In the genomic region with DNA sequence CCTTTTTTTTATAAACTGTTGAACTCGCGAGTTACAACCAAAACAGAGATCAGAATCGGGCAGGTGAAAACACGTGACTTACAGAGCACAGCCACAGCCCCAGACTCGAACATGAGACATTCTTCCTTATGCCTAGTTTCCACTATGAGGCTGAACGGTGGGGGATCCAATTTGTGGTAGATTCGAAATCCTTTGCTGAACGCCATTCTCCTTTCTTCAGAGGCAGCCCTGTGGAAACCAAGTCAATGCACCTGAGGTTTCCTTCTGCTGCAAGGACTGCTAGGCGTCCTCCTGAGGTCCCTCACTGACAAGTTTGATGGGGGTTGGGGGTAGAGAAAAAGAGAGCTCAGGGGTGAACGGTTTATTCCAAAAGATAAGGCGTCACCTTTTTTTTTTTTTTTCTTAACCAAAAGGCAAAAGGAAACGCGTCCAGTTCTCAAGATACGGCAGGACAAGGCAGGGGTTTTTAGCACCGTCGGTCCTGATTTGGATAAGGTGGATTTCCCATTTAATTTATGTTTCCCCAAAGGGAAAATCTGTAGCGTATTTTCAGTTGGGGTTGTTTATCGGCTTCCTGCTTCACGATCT, we compare ENCODE assay signal across 8 mouse cellular contexts. TPM values are rescaled to one million over a fixed set of nuclear protein-coding genes. Genes with fewer than 3 reads are reported as not detected.
DNase-seq lines count a peak whose midpoint lies in the region; ATAC-seq and TF ChIP-seq lines count a peak whose summit lies in the region.

No protein-coding gene starts in this region.

- peak; percentile 59 for DNase-seq in lung, postnatal 0 days (ENCODE audit: low spot score)
- no peak for DNase-seq in lung, postnatal 36 days
- DNase-seq in adipocyte (ENCODE audit: low spot score) = peak; percentile 28
- peak; percentile 60 for DNase-seq in midbrain, postnatal 0 days (ENCODE audit: low spot score)
- no peak for DNase-seq in ovary, postnatal 10 days (ENCODE audit: low spot score)
- no peak for DNase-seq in gastrocnemius, adult 8-10 months (ENCODE audit: low spot score in 2 of 2)

- peak overlapping the region; percentile 91 for H3K27ac ChIP-seq in lung, postnatal 0 days (ENCODE audit: low read length)
- 0 out of 2 replicates have a peak overlapping the region, but pooled peaks have one; percentile 93 for H3K27ac ChIP-seq in embryonic facial prominence, embryonic 15.5 days (replicated peaks)
- H3K27ac ChIP-seq in intestine, embryonic 15.5 days = 0 out of 2 replicates have a peak overlapping the region, but pooled peaks have one; percentile 79
- peak overlapping the region; percentile 95 for H3K27ac ChIP-seq in midbrain, postnatal 0 days (ENCODE audit: low read depth, low read length)

- TF ChIP-seq EP300 in lung, postnatal 0 days (IDR thresholded peaks at IDR 0.05) = no peak

- peak overlapping the region; percentile 84 for H3K4me2 ChIP-seq in lung, postnatal 0 days (replicated peaks; ENCODE audit: low read depth, low read length)
- H3K4me2 ChIP-seq in embryonic facial prominence, embryonic 15.5 days (replicated peaks) = peak overlapping the region; percentile 73
- peak overlapping the region; percentile 68 for H3K4me2 ChIP-seq in intestine, embryonic 15.5 days (replicated peaks)
- H3K4me2 ChIP-seq in midbrain, postnatal 0 days (ENCODE audit: low read depth, low read length, poor library complexity, severe bottlenecking) = peak overlapping the region; percentile 67

- H3K9me3 ChIP-seq in lung, postnatal 0 days (ENCODE audit: low read length) = no peaks in the 10 kb centered on the region
- H3K9me3 ChIP-seq in embryonic facial prominence, embryonic 15.5 days (replicated peaks) = no peaks in the 10 kb centered on the region
- no peaks in the 10 kb centered on the region for H3K9me3 ChIP-seq in intestine, embryonic 15.5 days
- H3K9me3 ChIP-seq in midbrain, postnatal 0 days (ENCODE audit: low read length) = no peaks in the 10 kb centered on the region

- H3K4me1 ChIP-seq in lung, postnatal 0 days (ENCODE audit: insufficient read depth, low read depth, low read length) = no peaks in the 10 kb centered on the region
- H3K4me1 ChIP-seq in embryonic facial prominence, embryonic 15.5 days = peaks cover 17% of the 10 kb centered on the region
- H3K4me1 ChIP-seq in intestine, embryonic 15.5 days (replicated peaks) = 0 out of 2 replicates have a peak, but pooled peaks cover 11% of the 10 kb centered on the region
- H3K4me1 ChIP-seq in midbrain, postnatal 0 days (ENCODE audit: insufficient read depth, low read length) = peaks cover 5% of the 10 kb centered on the region; the same call in 1 of the 2 replicates

- no peak for ATAC-seq in lung, postnatal 0 days
- ATAC-seq in embryonic facial prominence, embryonic 15.5 days (ENCODE audit: insufficient number of reproducible peaks, low FRiP score, low TSS enrichment, low read depth) = no peak
- no peak for ATAC-seq in intestine, embryonic 15.5 days
- ATAC-seq in midbrain, postnatal 0 days (ENCODE audit: low FRiP score) = no peak

- no peaks in the 10 kb centered on the region for H3K27me3 ChIP-seq in lung, postnatal 0 days (replicated peaks; ENCODE audit: insufficient read depth, low read length)
- H3K27me3 ChIP-seq in embryonic facial prominence, embryonic 15.5 days = no peaks in the 10 kb centered on the region
- H3K27me3 ChIP-seq in intestine, embryonic 15.5 days (replicated peaks) = no peaks in the 10 kb centered on the region
- H3K27me3 ChIP-seq in midbrain, postnatal 0 days (ENCODE audit: insufficient read depth, low read length) = no peaks in the 10 kb centered on the region

- no peaks in the 10 kb centered on the region for H3K36me3 ChIP-seq in lung, postnatal 0 days (ENCODE audit: insufficient read depth, low read length)
- peaks cover 8% of the 10 kb centered on the region for H3K36me3 ChIP-seq in embryonic facial prominence, embryonic 15.5 days
- peaks cover 2% of the 10 kb centered on the region; the same call in 1 of the 2 replicates for H3K36me3 ChIP-seq in intestine, embryonic 15.5 days
- peaks cover 9% of the 10 kb centered on the region for H3K36me3 ChIP-seq in midbrain, postnatal 0 days (ENCODE audit: insufficient read depth, low read length)

- TF ChIP-seq CTCF in lung, postnatal 0 days (IDR thresholded peaks at IDR 0.05) = no peak
- no peak for TF ChIP-seq CTCF in midbrain, postnatal 0 days (IDR thresholded peaks at IDR 0.05)

- WGBS in lung, postnatal 0 days = 2% methylated on average over 19 of the region's 19 CpGs
- 1% methylated on average over 19 of the region's 19 CpGs for WGBS in embryonic facial prominence, embryonic 15.5 days
- WGBS in intestine, embryonic 15.5 days = 2% methylated on average over 19 of the region's 19 CpGs
- WGBS in midbrain, postnatal 0 days = under 1% methylated on average over 19 of the region's 19 CpGs

- peak overlapping the region; percentile 95 for H3K9ac ChIP-seq in lung, postnatal 0 days (replicated peaks; ENCODE audit: low read depth)
- peak overlapping the region; percentile 72 for H3K9ac ChIP-seq in embryonic facial prominence, embryonic 15.5 days
- peak overlapping the region; percentile 76 for H3K9ac ChIP-seq in intestine, embryonic 15.5 days
- peak overlapping the region; percentile 73 for H3K9ac ChIP-seq in midbrain, postnatal 0 days (replicated peaks; ENCODE audit: low read length, poor library complexity, severe bottlenecking)

- peak overlapping the region; percentile 91 for H3K4me3 ChIP-seq in lung, postnatal 0 days (ENCODE audit: low read depth, low read length)
- peak overlapping the region; percentile 94 for H3K4me3 ChIP-seq in embryonic facial prominence, embryonic 15.5 days (replicated peaks)
- peak overlapping the region; percentile 82 for H3K4me3 ChIP-seq in intestine, embryonic 15.5 days (replicated peaks)
- H3K4me3 ChIP-seq in midbrain, postnatal 0 days (ENCODE audit: low read depth, low read length) = peak overlapping the region; percentile 87

RNA-seq across cellular contexts. Expression of a gene that starts 1.1 kb away (rescaled TPM):
- 12.7 and 13.1 TPM in 2 replicates for polyA plus RNA-seq in lung, postnatal 0 days (2015; fragmentation: Nextera tagmentation; extraction: Ambion mirVana)
- polyA plus RNA-seq in embryonic facial prominence, embryonic 15.5 days (2015; fragmentation: Nextera tagmentation; extraction: Ambion mirVana) = 13.5 and 14.0 TPM in 2 replicates
- polyA plus RNA-seq in intestine, embryonic 15.5 days (2015; fragmentation: Nextera tagmentation; extraction: Ambion mirVana) = 11.5 and 14.8 TPM in 2 replicates
- 66.4 and 88.7 TPM in 2 replicates for total RNA-seq in midbrain, postnatal 0 days (2014; rRNA removed)
- polyA plus RNA-seq in midbrain, postnatal 0 days (2015; fragmentation: Nextera tagmentation; extraction: Ambion mirVana) = 50.9 and 55.4 TPM in 2 replicates
- 1 to 10 TPM; 6.8 to 9.8 (median 8.5) TPM for total RNA-seq in gastrocnemius, adult 8-10 months (2022)

RNA-seq across cellular contexts. Expression of a gene that starts 34.3 kb away (rescaled TPM):
- 20.3 and 23.9 TPM in 2 replicates for polyA plus RNA-seq in lung, postnatal 0 days (2015; fragmentation: Nextera tagmentation; extraction: Ambion mirVana)
- 53.4 and 55.8 TPM in 2 replicates for polyA plus RNA-seq in embryonic facial prominence, embryonic 15.5 days (2015; fragmentation: Nextera tagmentation; extraction: Ambion mirVana)
- polyA plus RNA-seq in intestine, embryonic 15.5 days (2015; fragmentation: Nextera tagmentation; extraction: Ambion mirVana) = 45.0 and 45.6 TPM in 2 replicates
- 54.0 and 86.2 TPM in 2 replicates for total RNA-seq in midbrain, postnatal 0 days (2014; rRNA removed)
- polyA plus RNA-seq in midbrain, postnatal 0 days (2015; fragmentation: Nextera tagmentation; extraction: Ambion mirVana) = 19.8 and 27.1 TPM in 2 replicates
- 10 to 100 TPM in 1 of 4 experiments, 1 to 10 TPM in 3; 5.0 to 10.3 (median 6.2) TPM for total RNA-seq in gastrocnemius, adult 8-10 months (2022)

Comparison
In these comparisons a context has a peak if more than half of its experiments do, and no peak if none do; other contexts are left out.
1. DNase-seq: peak in lung, postnatal 0 days (single experiment), adipocyte (single experiment) and midbrain, postnatal 0 days (single experiment); none in lung, postnatal 36 days (single experiment), ovary, postnatal 10 days (single experiment) and gastrocnemius, adult 8-10 months (0 of 2).
2. Peak in every context shown above with its lines, with median percentiles within 50 percentile points of each other: H3K27ac ChIP-seq, H3K4me2 ChIP-seq, H3K4me3 ChIP-seq and H3K9ac ChIP-seq.